ENCODE assay signal across 9 mouse cellular contexts in genomic region chr5:92905594-92906008, GRCm38 (mm10).
DNase-seq lines count a peak whose midpoint lies in the region; ATAC-seq lines count a peak whose summit lies in the region.
"Had no signal": no experiment of that assay in that cellular context is flagged by ENCODE, and none has a peak within 500 bp of the region (broad histone marks: within the 10 kb centered on the region; RNA-seq: fewer than 3 reads in every experiment).

No protein-coding gene starts in this region.

- peaks cover 6% of the 10 kb centered on the region for H3K9me3 ChIP-seq in heart, embryonic 13.5 days
- peaks cover 10% of the 10 kb centered on the region; the same call in 1 of the 2 replicates for H3K9me3 ChIP-seq in hindbrain, embryonic 14.5 days (ENCODE audit: control insufficient read depth, low read length)
- H3K9me3 ChIP-seq in stomach, embryonic 15.5 days: no peaks in the 10 kb centered on the region

- no peaks in the 10 kb centered on the region for H3K27me3 ChIP-seq in heart, embryonic 13.5 days (replicated peaks)
- no peaks in the 10 kb centered on the region for H3K27me3 ChIP-seq in hindbrain, embryonic 14.5 days (ENCODE audit: control insufficient read depth, insufficient read depth, low read length)
- H3K27me3 ChIP-seq in stomach, embryonic 15.5 days (replicated peaks): no peaks in the 10 kb centered on the region

- no peak for DNase-seq in heart, adult 11 months
- DNase-seq in embryo, embryonic 11 days: peak; percentile 90
- peak; percentile 72 for DNase-seq in hindbrain, embryonic 14.5 days (ENCODE audit: low spot score)
- peak; percentile 53 for DNase-seq in lung, postnatal 36 days
- DNase-seq in gastrocnemius, postnatal 36 days: no peak

- peaks cover 33% of the 10 kb centered on the region for H3K36me3 ChIP-seq in heart, embryonic 13.5 days
- H3K36me3 ChIP-seq in hindbrain, embryonic 14.5 days (replicated peaks; ENCODE audit: control insufficient read depth, insufficient read depth): no peaks in the 10 kb centered on the region
- 0 out of 2 replicates have a peak, but pooled peaks cover 6% of the 10 kb centered on the region for H3K36me3 ChIP-seq in stomach, embryonic 15.5 days

- intact Hi-C loops in gastrocnemius, postnatal 36 days (cut with DNase I): no loop called here

- peaks cover 85% of the 10 kb centered on the region for H3K4me1 ChIP-seq in heart, embryonic 13.5 days
- H3K4me1 ChIP-seq in hindbrain, embryonic 14.5 days (replicated peaks; ENCODE audit: control insufficient read depth, insufficient read depth, low read length): peaks cover 16% of the 10 kb centered on the region
- peaks cover 10% of the 10 kb centered on the region for H3K4me1 ChIP-seq in stomach, embryonic 15.5 days

- H3K9ac ChIP-seq in heart, embryonic 13.5 days: peak overlapping the region; percentile 70
- peak overlapping the region; percentile 29; the same call in 1 of the 2 replicates for H3K9ac ChIP-seq in hindbrain, embryonic 14.5 days
- no peak overlapping the region for H3K9ac ChIP-seq in stomach, embryonic 15.5 days

- peak; percentile 58; the same call in 1 of the 2 replicates for ATAC-seq in heart, embryonic 13.5 days (ENCODE audit: extremely low read depth, insufficient number of reproducible peaks, low FRiP score, low TSS enrichment)
- peak; percentile 89 for ATAC-seq in hindbrain, embryonic 14.5 days (ENCODE audit: low FRiP score)
- ATAC-seq in stomach, embryonic 15.5 days (ENCODE audit: insufficient read depth, low FRiP score, low read depth): peak; percentile 74
- no peak for ATAC-seq in megakaryocyte, adult 5-6 weeks (ENCODE audit: poor library complexity, severe bottlenecking)

- no peak overlapping the region for H3K4me3 ChIP-seq in heart, embryonic 13.5 days
- no peak overlapping the region for H3K4me3 ChIP-seq in hindbrain, embryonic 14.5 days (replicated peaks; ENCODE audit: low read length)
- H3K4me3 ChIP-seq in stomach, embryonic 15.5 days (replicated peaks): no peak overlapping the region
- H3K4me3 ChIP-seq: myocyte had no signal

- H3K4me2 ChIP-seq in heart, embryonic 13.5 days: peak overlapping the region; percentile 33
- peak overlapping the region; percentile 15; the same call in 1 of the 2 replicates for H3K4me2 ChIP-seq in hindbrain, embryonic 14.5 days (replicated peaks)
- H3K4me2 ChIP-seq in stomach, embryonic 15.5 days: no peak overlapping the region

- peak overlapping the region; percentile 93 for H3K27ac ChIP-seq in heart, embryonic 13.5 days (replicated peaks)
- H3K27ac ChIP-seq in hindbrain, embryonic 14.5 days: peak overlapping the region; percentile 56
- no peak overlapping the region for H3K27ac ChIP-seq in stomach, embryonic 15.5 days

- 10% methylated on average over 8 of the region's 8 CpGs for WGBS in heart, embryonic 13.5 days
- 3% methylated on average over 8 of the region's 8 CpGs for WGBS in hindbrain, embryonic 14.5 days
- WGBS in stomach, embryonic 15.5 days: 21% methylated on average over 8 of the region's 8 CpGs

Comparison
In these comparisons a context has a peak if more than half of its experiments do, and no peak if none do; other contexts are left out.
1. DNase-seq: peak in embryo, embryonic 11 days (single experiment), hindbrain, embryonic 14.5 days (single experiment) and lung, postnatal 36 days (single experiment); none in heart, adult 11 months (single experiment) and gastrocnemius, postnatal 36 days (0 of 2).